Mouse (Mus musculus) C2C12 (cell line): ENCODE measurements around the gene Pet100.

Experiments
- CEBPB ChIP-seq: IDR thresholded peaks from one replicate; pipeline ENCODE4 v1.6.1; 2011; ENCODE audit warnings: low read depth, mild to moderate bottlenecking, control low read depth, moderate library complexity
- CTCF ChIP-seq: IDR thresholded peaks from one replicate; pipeline ENCODE4 v1.5.1; 2011; ENCODE audit not compliant: control insufficient read depth, insufficient read depth, insufficient read length
- FOSL1 ChIP-seq: IDR thresholded peaks from one replicate; pipeline ENCODE4 v1.8.0; 2011; ENCODE audit warnings: mild to moderate bottlenecking, low read length; ENCODE audit not compliant: poor library complexity, insufficient read depth, severe bottlenecking
- MYOD1 ChIP-seq: IDR thresholded peaks from one replicate; pipeline ENCODE4 v1.6.1; 2011; ENCODE audit warnings: low read depth; ENCODE audit not compliant: control insufficient read depth, insufficient read length
- USF1 ChIP-seq: IDR thresholded peaks from one replicate; pipeline ENCODE4 v1.6.1; 2011; ENCODE audit warnings: low read depth, mild to moderate bottlenecking, control low read depth, moderate library complexity

DNA sequence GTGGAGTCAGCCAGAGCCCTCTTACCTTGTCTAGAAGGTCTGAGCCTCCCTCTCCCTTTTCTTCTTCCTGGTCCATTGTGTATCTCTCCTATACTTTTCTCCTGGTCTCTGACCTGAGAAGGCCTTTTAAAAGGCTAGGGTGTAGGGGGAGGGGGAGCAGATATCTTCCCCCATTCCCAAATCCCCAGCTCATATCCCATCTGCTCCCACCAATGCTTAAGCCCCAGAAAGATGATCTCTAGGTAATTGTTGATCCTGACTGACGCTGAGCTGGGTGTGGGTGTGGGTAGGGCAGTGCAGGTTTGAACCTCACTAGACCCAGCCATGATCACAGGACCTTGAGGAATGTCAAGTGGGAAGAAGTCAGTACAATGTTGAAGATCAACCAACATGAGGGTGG is 4.1 kb downstream of the Pet100 start, which contains the start of gene Pcp2:
- TF ChIP-seq USF1 (no peak), CTCF (no peak), FOSL1 (no peak), CEBPB (no peak), MYOD1 (no peak)
